Mouse (Mus musculus) thymus, postnatal 10 days (tissue): ENCODE data around the gene Cdc20.

ENCODE experiments used
- DNase-seq, 2 experiments: peaks; one replicate each; pipeline ENCODE4 v3.0.0; 2021; ENCODE audit warnings: low spot score in 2 of 2

Cdc20 gene

GRCm38 (mm10) chr4:118436820-118437603 lies at the start of gene Cdc20:
Gene Cdc20, minus strand, starts transcription at chr4:118437352.
- DNase-seq = peak; percentile 82 to 84

GRCm38 (mm10) chr4:118476773-118477530 lies 39.8 kb upstream of the Cdc20 start:
- no peak for DNase-seq

- DNase-seq = no peak
These were observed 35.5 kb upstream of the Cdc20 start for GRCm38 (mm10) chr4:118472687-118473086.

GRCm38 (mm10) chr4:118471281-118471680 lies 34.1 kb upstream of the Cdc20 start:
- DNase-seq = no peak

GRCm38 (mm10) chr4:118465697-118466163 lies 28.6 kb upstream of the Cdc20 start:
- no peak for DNase-seq

- no peak for DNase-seq
These were observed 27.8 kb upstream of the Cdc20 start for GRCm38 (mm10) chr4:118464956-118465355.

- no peak for DNase-seq
These were observed 20.3 kb upstream of the Cdc20 start, which contains the start of gene Mpl for GRCm38 (mm10) chr4:118457345-118457975. Gene Mpl, minus strand, starts transcription at chr4:118457513.

GRCm38 (mm10) chr4:118446415-118447153 lies 9.4 kb upstream of the Cdc20 start:
- DNase-seq = no peak

- DNase-seq = no peak
These were observed 8.7 kb upstream of the Cdc20 start for GRCm38 (mm10) chr4:118445781-118446414.

GRCm38 (mm10) chr4:118445088-118445487 lies 7.9 kb upstream of the Cdc20 start:
- no peak for DNase-seq

- peak; percentile 45 to 52 for DNase-seq
These were observed 689 bp upstream of the Cdc20 start for GRCm38 (mm10) chr4:118437829-118438253.

GRCm38 (mm10) chr4:118432332-118432731 lies 4.8 kb downstream of the Cdc20 start:
- DNase-seq = no peak

- DNase-seq = no peak
These were observed 7.8 kb downstream of the Cdc20 start for GRCm38 (mm10) chr4:118429215-118429895.

- no peak for DNase-seq
These were observed 8.5 kb downstream of the Cdc20 start for GRCm38 (mm10) chr4:118428531-118429214.

GRCm38 (mm10) chr4:118427768-118428451 lies 9.2 kb downstream of the Cdc20 start, which contains the start of gene Elovl1:
Gene Elovl1, plus strand, starts transcription at chr4:118428093.
- DNase-seq = peak; percentile 58 to 60

GRCm38 (mm10) chr4:118427415-118427767 lies 9.8 kb downstream of the Cdc20 start:
- no peak for DNase-seq

GRCm38 (mm10) chr4:118425374-118425773 lies 11.8 kb downstream of the Cdc20 start:
- no peak for DNase-seq

GRCm38 (mm10) chr4:118424541-118425160 lies 12.5 kb downstream of the Cdc20 start:
- no peak for DNase-seq

- DNase-seq = no peak
These were observed 15.8 kb downstream of the Cdc20 start for GRCm38 (mm10) chr4:118421384-118421783.
